Mouse (Mus musculus): Measurements from ENCODE around the gene Cadps2. TPM values are rescaled to one million over a fixed set of nuclear protein-coding genes. Genes with fewer than 3 reads are reported as not detected.
A peak's percentile ranks its signal among the peaks of the same experiment; 100 is the strongest.

The Cadps2 gene
- polyA plus RNA-seq, 1 experiment from 2014 or later, result 6.1 TPM

DNA sequence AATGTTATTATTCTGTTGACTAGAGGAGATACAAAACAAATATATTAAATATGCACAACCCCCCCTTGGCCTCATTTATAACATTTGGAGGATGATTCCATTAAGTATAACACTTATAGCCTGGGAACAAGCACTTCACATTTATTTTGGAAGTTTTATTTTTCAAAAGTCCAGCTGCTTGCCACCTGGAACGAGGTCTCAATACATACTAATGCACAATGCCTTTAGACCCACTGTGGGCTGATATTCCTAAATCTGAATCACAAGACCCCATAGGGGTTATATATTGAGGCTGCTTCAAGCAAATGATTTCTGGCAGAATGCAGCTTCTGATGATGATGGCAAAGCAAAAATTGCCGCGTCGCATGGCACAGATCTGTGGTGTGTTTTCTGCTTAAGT, 565.7 kb downstream of the Cadps2 start:
- 35% methylated on average over 4 of the region's 4 CpGs for WGBS
- Histone ChIP-seq H3K36me3 (ENCODE audit: control insufficient read depth, insufficient read depth, low read length) (no peaks in the 10 kb centered on the region), H3K4me3 (ENCODE audit: low read depth, low read length) (no peak overlapping the region), H3K27ac (ENCODE audit: low read length) (no peak overlapping the region), H3K27me3 (ENCODE audit: control insufficient read depth, insufficient read depth, low read depth, low read length) (peaks cover 39% of the 10 kb centered on the region), H3K4me1 (ENCODE audit: control insufficient read depth, insufficient read depth, low read length) (no peaks in the 10 kb centered on the region), H3K9me3 (replicated peaks; ENCODE audit: control insufficient read depth, low read length, poor library complexity, severe bottlenecking) (no peaks in the 10 kb centered on the region), H3K4me2 (ENCODE audit: low read length) (no peak overlapping the region), H3K9ac (ENCODE audit: low read depth, low read length) (no peak overlapping the region)
- no peak for ATAC-seq

DNA sequence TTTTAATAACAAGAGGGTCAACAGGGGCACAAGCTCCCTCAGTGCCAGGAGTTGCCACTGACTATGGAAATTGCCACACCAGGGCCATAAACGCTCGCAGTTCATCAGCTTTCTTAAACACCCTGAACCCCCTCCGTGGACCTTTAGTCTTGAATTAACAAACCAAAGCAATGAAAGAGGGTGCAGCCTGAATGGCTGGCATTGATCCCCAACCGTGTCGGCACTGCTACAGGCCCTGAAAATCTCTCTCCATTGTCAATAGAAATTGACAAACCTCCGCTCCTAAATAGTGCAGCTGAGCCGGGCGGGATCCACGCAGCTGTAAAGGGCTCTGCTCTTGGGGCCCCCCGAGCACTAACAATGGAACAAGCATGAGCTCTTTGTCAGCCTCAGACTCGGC, 566.2 kb downstream of the Cadps2 start:
- Histone ChIP-seq H3K9ac (ENCODE audit: low read depth, low read length) (no peak overlapping the region), H3K4me2 (ENCODE audit: low read length) (no peak overlapping the region), H3K27me3 (ENCODE audit: control insufficient read depth, insufficient read depth, low read depth, low read length) (peaks cover 39% of the 10 kb centered on the region), H3K9me3 (replicated peaks; ENCODE audit: control insufficient read depth, low read length, poor library complexity, severe bottlenecking) (no peaks in the 10 kb centered on the region), H3K27ac (ENCODE audit: low read length) (no peak overlapping the region), H3K4me3 (ENCODE audit: low read depth, low read length) (no peak overlapping the region), H3K4me1 (ENCODE audit: control insufficient read depth, insufficient read depth, low read length) (no peaks in the 10 kb centered on the region), H3K36me3 (ENCODE audit: control insufficient read depth, insufficient read depth, low read length) (no peaks in the 10 kb centered on the region)
- peak; percentile 42; the same call in 1 of the 2 replicates for ATAC-seq
- under 1% methylated on average over 11 of the region's 11 CpGs for WGBS

DNA sequence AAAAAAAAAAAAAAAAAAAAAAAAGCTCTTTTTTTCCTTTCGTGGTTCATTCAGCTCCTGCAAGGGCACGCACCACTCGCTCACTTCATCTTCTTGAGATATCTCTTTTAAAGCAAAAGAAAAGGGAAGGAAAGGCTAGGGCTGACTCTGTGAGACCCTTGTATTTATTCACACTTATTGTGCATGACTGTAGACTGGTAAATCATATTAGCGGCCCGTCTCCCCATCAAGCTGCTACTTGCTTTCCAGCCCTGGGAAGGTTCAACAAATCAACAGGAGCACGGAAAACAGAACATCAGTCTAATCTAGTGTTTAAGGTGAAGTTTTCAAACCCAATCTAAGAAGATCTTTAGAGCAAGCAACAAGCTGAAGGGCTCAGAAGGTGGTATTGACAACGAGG, 566.7 kb downstream of the Cadps2 start:
- 10% methylated on average over 7 of the region's 7 CpGs for WGBS
- no peak overlapping the region for H3K4me3 ChIP-seq (ENCODE audit: low read depth, low read length)
- no peak overlapping the region for H3K4me2 ChIP-seq (ENCODE audit: low read length)
- no peaks in the 10 kb centered on the region for H3K9me3 ChIP-seq (replicated peaks; ENCODE audit: control insufficient read depth, low read length, poor library complexity, severe bottlenecking)
- H3K27me3 ChIP-seq (ENCODE audit: control insufficient read depth, insufficient read depth, low read depth, low read length), result peaks cover 43% of the 10 kb centered on the region
- H3K4me1 ChIP-seq (ENCODE audit: control insufficient read depth, insufficient read depth, low read length), result no peaks in the 10 kb centered on the region
- H3K27ac ChIP-seq (ENCODE audit: low read length), result no peak overlapping the region
- H3K36me3 ChIP-seq (ENCODE audit: control insufficient read depth, insufficient read depth, low read length), result no peaks in the 10 kb centered on the region
- no peak overlapping the region for H3K9ac ChIP-seq (ENCODE audit: low read depth, low read length)
- no peak for ATAC-seq

DNA sequence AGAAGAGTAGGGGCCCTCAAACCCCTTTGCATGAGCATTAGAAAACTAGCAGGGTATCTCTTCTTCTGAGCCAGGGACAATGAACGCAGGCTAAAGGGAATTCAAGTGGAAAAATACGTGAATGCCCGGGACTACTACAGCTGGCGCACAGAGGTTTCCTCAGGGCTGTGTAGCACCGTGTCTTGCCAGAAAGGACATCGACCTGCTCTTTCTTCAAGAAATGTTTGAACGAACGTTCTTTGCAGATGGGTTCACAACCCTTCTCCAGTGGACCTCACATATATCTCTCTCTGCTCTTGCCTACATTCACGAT, 578.5 kb downstream of the Cadps2 start:
- Histone ChIP-seq H3K27me3 (ENCODE audit: control insufficient read depth, insufficient read depth, low read depth, low read length) (peaks cover 70% of the 10 kb centered on the region), H3K9ac (ENCODE audit: low read depth, low read length) (no peak overlapping the region), H3K27ac (ENCODE audit: low read length) (no peak overlapping the region), H3K9me3 (replicated peaks; ENCODE audit: control insufficient read depth, low read length, poor library complexity, severe bottlenecking) (no peaks in the 10 kb centered on the region), H3K4me3 (ENCODE audit: low read depth, low read length) (no peak overlapping the region), H3K4me2 (ENCODE audit: low read length) (peak overlapping the region; percentile 22), H3K4me1 (ENCODE audit: control insufficient read depth, insufficient read depth, low read length) (peaks cover 3% of the 10 kb centered on the region; the same call in 1 of the 2 replicates), H3K36me3 (ENCODE audit: control insufficient read depth, insufficient read depth, low read length) (no peaks in the 10 kb centered on the region)
- ATAC-seq, result no peak
- under 1% methylated on average over 9 of the region's 9 CpGs for WGBS

DNA sequence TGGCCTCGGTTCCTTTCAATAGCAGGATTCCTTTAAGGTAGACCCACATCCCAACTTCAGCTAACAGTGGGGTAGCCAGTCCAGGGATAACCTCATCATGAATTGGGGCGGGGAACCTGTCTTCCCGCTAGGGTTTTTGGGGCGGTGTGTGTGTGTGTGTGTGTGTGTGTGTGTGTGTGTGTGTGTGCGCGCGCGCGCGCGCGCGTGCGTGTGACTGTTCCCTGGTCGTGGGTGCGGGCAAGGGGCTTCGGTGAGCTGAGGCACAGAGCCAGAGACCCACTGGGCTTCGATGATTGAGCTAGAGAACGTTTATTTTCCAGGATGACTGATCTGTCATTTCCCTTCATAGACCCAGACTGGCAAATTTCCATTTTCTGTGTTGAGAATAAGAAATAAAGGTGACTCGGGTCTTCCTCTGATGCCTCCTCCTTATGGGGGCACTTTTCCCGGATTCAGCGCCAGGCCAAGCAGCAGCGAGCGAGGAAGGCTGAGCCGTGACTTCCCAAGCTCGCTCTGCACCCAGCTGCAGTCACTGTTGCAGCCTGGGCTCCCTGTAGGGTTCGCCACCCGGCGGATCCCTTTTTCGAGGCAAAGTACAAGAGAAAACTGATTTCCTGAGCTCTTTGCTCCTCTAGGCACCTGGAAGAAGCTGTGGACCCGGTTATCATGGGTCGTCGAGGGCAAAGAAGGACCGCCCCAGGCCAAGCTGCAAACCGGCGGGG, 579.0 kb downstream of the Cadps2 start:
- no peak overlapping the region for H3K4me3 ChIP-seq (ENCODE audit: low read depth, low read length)

DNA sequence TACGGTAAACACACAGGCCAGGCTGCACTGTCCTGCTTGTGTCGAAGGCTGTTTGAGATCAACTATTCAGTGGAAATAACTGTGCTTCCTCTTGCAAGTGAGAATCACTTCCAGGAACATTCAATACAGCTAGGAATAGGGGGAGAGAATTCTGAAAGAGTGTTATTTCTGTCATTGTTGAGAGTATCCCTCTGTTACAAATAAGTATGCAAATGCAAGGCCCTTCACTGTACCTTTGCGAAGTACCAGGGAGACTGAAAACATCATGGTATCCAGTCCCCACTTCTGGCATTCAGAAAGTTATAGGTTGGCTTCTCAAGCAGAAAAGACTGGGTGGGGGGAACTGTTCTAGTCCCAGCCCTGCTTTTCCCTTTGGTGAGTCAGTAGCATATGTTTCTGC, 581.2 kb downstream of the Cadps2 start:
- no peak overlapping the region for H3K9ac ChIP-seq (ENCODE audit: low read depth, low read length)
- H3K27me3 ChIP-seq (ENCODE audit: control insufficient read depth, insufficient read depth, low read depth, low read length), result peaks cover 68% of the 10 kb centered on the region
- WGBS, result 31% methylated on average over 3 of the region's 3 CpGs
- no peaks in the 10 kb centered on the region for H3K9me3 ChIP-seq (replicated peaks; ENCODE audit: control insufficient read depth, low read length, poor library complexity, severe bottlenecking)
- no peak overlapping the region for H3K4me3 ChIP-seq (ENCODE audit: low read depth, low read length)
- H3K27ac ChIP-seq (ENCODE audit: low read length), result no peak overlapping the region
- no peak overlapping the region for H3K4me2 ChIP-seq (ENCODE audit: low read length)
- no peak for ATAC-seq
- H3K4me1 ChIP-seq (ENCODE audit: control insufficient read depth, insufficient read depth, low read length), result peaks cover 3% of the 10 kb centered on the region; the same call in 1 of the 2 replicates
- H3K36me3 ChIP-seq (ENCODE audit: control insufficient read depth, insufficient read depth, low read length), result no peaks in the 10 kb centered on the region

More for the DNA sequence above, 579.0 kb downstream of the Cadps2 start:
- no peaks in the 10 kb centered on the region for H3K9me3 ChIP-seq (replicated peaks; ENCODE audit: control insufficient read depth, low read length, poor library complexity, severe bottlenecking)
- H3K4me2 ChIP-seq (ENCODE audit: low read length), result peak overlapping the region; percentile 22
- ATAC-seq, result no peak
- H3K9ac ChIP-seq (ENCODE audit: low read depth, low read length), result no peak overlapping the region
- H3K27me3 ChIP-seq (ENCODE audit: control insufficient read depth, insufficient read depth, low read depth, low read length), result peaks cover 71% of the 10 kb centered on the region
- H3K27ac ChIP-seq (ENCODE audit: low read length), result no peak overlapping the region
- peaks cover 3% of the 10 kb centered on the region; the same call in 1 of the 2 replicates for H3K4me1 ChIP-seq (ENCODE audit: control insufficient read depth, insufficient read depth, low read length)
- no peaks in the 10 kb centered on the region for H3K36me3 ChIP-seq (ENCODE audit: control insufficient read depth, insufficient read depth, low read length)
- 6% methylated on average over 35 of the region's 36 CpGs for WGBS

DNA sequence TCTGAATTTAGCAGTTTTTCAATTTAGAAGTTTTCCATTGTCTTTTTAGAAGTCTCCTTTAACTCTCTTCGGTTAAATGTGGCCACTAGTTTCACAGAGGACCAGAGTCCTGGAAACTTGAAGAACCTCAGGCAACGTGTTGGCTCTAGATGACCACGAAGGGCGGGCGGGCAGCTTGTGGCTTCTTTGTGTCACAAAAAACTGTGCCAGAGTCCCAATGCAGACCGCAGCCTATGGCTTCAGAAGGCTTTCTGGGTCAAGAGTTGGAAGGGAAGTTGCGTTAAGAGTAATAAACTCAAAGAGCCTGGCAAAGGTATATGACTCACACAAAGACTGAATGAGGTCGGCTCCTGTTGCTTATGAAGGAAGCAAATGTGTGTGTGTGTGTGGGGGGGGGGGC, 584.1 kb downstream of the Cadps2 start:
- H3K27me3 ChIP-seq (ENCODE audit: control insufficient read depth, insufficient read depth, low read depth, low read length), result peaks cover 55% of the 10 kb centered on the region
- ATAC-seq, result no peak
- peaks cover 3% of the 10 kb centered on the region; the same call in 1 of the 2 replicates for H3K4me1 ChIP-seq (ENCODE audit: control insufficient read depth, insufficient read depth, low read length)
- H3K27ac ChIP-seq (ENCODE audit: low read length), result no peak overlapping the region
- H3K9me3 ChIP-seq (replicated peaks; ENCODE audit: control insufficient read depth, low read length, poor library complexity, severe bottlenecking), result no peaks in the 10 kb centered on the region
- WGBS, result 13% methylated on average over 8 of the region's 8 CpGs
- no peak overlapping the region for H3K4me3 ChIP-seq (ENCODE audit: low read depth, low read length)
- H3K4me2 ChIP-seq (ENCODE audit: low read length), result no peak overlapping the region
- no peak overlapping the region for H3K9ac ChIP-seq (ENCODE audit: low read depth, low read length)
- H3K36me3 ChIP-seq (ENCODE audit: control insufficient read depth, insufficient read depth, low read length), result no peaks in the 10 kb centered on the region

DNA sequence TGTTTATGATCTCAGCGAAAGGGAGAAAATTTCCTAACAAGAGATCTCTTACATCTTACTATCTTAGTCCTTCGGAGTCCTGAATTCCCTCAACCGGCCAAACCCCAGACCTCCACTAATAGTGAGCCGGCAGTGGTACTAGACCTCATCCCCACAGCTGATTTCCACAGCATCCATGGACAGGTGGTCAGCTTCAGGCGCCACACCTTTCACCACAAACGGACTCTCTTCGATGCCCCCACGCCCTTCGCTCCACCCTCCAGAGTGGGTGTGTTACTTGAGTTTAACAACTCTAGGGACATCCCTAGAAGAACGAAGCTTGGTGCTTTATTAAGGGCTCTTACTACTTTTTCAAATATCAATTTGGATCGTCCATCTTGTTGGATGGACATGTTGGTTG, 584.6 kb downstream of the Cadps2 start:
- Histone ChIP-seq H3K27me3 (ENCODE audit: control insufficient read depth, insufficient read depth, low read depth, low read length) (peaks cover 59% of the 10 kb centered on the region), H3K27ac (ENCODE audit: low read length) (no peak overlapping the region), H3K4me2 (ENCODE audit: low read length) (no peak overlapping the region), H3K4me3 (ENCODE audit: low read depth, low read length) (no peak overlapping the region), H3K9me3 (replicated peaks; ENCODE audit: control insufficient read depth, low read length, poor library complexity, severe bottlenecking) (no peaks in the 10 kb centered on the region), H3K36me3 (ENCODE audit: control insufficient read depth, insufficient read depth, low read length) (no peaks in the 10 kb centered on the region), H3K4me1 (ENCODE audit: control insufficient read depth, insufficient read depth, low read length) (0 out of 2 replicates have a peak, but pooled peaks cover under 1% of the 10 kb centered on the region), H3K9ac (ENCODE audit: low read depth, low read length) (no peak overlapping the region)
- ATAC-seq, result no peak
- WGBS, result 9% methylated on average over 11 of the region's 11 CpGs

DNA sequence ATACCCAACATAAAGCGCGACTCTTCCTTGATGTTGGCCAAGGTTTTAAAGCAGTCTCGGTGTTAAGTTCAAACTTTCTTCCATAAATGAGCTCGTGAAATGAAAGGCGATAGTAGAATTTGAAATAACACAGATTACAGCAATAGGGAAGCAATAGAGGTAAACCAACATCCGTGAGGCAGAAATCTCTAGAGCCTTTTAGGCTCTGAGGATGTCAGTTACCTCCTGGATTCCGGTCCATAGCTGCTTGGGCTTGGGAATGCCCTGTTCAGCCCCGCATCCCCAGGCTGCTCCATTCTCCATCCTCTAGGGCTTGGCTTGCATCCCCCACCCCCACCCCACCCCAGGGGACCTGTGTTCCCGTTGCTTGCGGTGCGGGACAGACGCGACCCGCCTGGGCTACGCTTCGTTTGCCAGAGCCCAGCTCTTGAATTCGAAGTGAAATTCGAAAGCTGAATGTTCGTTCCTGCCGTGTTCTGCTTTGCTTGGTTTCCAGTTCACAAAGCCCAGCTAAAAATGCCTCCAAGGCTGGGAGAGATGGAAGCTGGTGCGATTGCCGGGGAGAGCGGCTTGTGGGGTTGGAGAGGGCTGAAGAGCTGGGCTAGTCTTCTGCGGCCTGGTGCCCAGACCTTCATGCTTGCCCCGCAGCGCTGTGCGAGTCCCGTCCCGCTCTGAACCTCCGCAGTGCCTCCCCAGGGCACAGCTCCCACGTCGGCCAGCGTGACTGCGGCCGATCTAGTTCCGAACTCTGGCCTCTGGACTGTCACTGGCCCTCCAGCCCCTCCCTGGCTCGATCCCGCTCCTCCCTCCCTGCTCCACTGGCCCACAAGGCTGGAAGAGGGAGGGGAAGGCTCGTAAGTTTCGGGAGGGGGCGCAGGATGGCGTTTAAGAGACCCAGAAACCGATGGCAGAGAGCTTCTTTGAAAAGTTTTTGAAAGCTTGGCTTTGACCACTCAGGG, 585.6 kb downstream of the Cadps2 start:
- ATAC-seq, result peak; percentile 29; the same call in 1 of the 2 replicates
- Histone ChIP-seq H3K9ac (ENCODE audit: low read depth, low read length) (no peak overlapping the region), H3K27me3 (ENCODE audit: control insufficient read depth, insufficient read depth, low read depth, low read length) (peaks cover 51% of the 10 kb centered on the region), H3K4me1 (ENCODE audit: control insufficient read depth, insufficient read depth, low read length) (peaks cover 5% of the 10 kb centered on the region), H3K9me3 (replicated peaks; ENCODE audit: control insufficient read depth, low read length, poor library complexity, severe bottlenecking) (no peaks in the 10 kb centered on the region), H3K27ac (ENCODE audit: low read length) (no peak overlapping the region), H3K4me2 (ENCODE audit: low read length) (no peak overlapping the region; the same call in 1 of the 2 replicates), H3K36me3 (ENCODE audit: control insufficient read depth, insufficient read depth, low read length) (no peaks in the 10 kb centered on the region), H3K4me3 (ENCODE audit: low read depth, low read length) (no peak overlapping the region)
- 1% methylated on average over 35 of the region's 43 CpGs for WGBS

Measured in midbrain, embryonic 16.5 days (tissue).